Mouse (Mus musculus): ENCODE measurements at regions not wholly inside any gene's neighbourhood (a gene's known extent, or its start where the extent isn't known, plus 50 kb on each side); places are given as distances from the start of the nearest gene placed in this dataset.

DNA sequence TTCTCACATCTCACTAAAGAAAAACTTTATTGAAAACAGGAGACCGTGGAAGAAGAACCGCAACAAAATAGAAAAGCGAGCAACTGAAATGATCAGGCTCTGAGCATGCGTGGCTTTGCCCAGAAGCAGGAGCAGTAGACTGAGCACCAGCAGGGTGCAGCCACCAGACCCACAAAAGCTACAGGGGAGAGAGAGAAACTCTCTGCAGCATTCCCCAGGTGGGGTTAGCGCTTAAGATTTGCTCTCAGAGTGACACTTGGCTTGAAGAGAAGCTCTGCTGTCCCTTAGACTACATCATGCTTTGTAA is 218.9 kb downstream of the Lmo4 start:
- DNase-seq (ENCODE audit: low spot score) (no peak), ATAC-seq (ENCODE audit: low FRiP score, low TSS enrichment) (no peak)
- Histone ChIP-seq H3K9ac (ENCODE audit: low read length) (no peak overlapping the region), H3K4me2 (replicated peaks; ENCODE audit: low read depth) (no peak overlapping the region), H3K27ac (replicated peaks) (no peak overlapping the region), H3K9me3 (ENCODE audit: control insufficient read depth, low read length) (no peaks in the 10 kb centered on the region), H3K4me3 (ENCODE audit: low read depth, low read length) (no peak overlapping the region), H3K27me3 (ENCODE audit: control insufficient read depth, insufficient read depth, low read length) (no peaks in the 10 kb centered on the region), H3K4me1 (replicated peaks; ENCODE audit: control insufficient read depth, insufficient read depth) (no peaks in the 10 kb centered on the region), H3K36me3 (ENCODE audit: control insufficient read depth, insufficient read depth, low read length) (no peaks in the 10 kb centered on the region)
- WGBS, result 83% methylated on average over 5 of the region's 5 CpGs
- no peak for TF ChIP-seq CTCF (IDR thresholded peaks at IDR 0.05; ENCODE audit: low read depth)

DNA sequence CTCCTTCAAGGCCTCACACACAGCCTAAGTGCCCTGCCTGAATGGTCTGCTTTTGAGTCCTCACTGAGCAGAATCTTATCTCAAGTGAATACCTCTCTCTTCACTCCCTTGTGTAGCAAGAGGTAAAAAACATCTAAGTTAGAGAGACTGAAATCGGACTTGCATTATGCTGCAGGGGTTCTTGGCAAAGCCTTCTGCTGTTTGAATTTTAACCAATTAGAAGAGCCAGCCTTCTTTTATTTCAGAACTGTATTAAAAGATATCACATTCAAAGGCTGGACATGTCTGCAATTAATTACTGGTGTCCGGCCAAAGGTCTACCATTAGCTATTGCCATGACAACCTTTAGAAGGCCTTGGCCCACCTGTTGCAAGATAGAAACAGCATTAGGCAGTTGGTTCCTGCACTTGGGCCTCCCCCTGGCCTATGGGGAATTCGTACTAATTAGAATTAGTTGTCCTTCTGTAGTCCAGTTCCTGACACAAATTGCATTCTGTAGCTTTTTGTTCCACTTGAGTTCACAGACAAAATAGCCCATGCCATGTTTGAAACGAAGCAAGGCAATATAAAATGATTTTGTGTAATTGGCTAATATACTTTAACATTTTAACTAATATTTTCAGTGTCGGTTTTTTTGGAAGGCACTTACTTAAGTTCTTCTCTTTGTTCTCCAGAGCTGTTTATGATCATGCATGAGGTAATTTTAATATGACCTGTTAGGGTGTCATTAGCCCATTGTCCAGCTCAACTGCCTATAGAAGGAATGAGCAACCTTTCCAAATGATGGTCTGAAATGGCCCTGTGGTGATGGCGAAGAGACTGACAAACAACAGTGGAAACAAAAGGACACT is 219.4 kb downstream of the Lmo4 start:
- Histone ChIP-seq H3K27ac (replicated peaks) (no peak overlapping the region), H3K4me1 (replicated peaks; ENCODE audit: control insufficient read depth, insufficient read depth) (no peaks in the 10 kb centered on the region), H3K9me3 (ENCODE audit: control insufficient read depth, low read length) (no peaks in the 10 kb centered on the region), H3K4me3 (ENCODE audit: low read depth, low read length) (no peak overlapping the region), H3K27me3 (ENCODE audit: control insufficient read depth, insufficient read depth, low read length) (no peaks in the 10 kb centered on the region), H3K36me3 (ENCODE audit: control insufficient read depth, insufficient read depth, low read length) (no peaks in the 10 kb centered on the region), H3K4me2 (replicated peaks; ENCODE audit: low read depth) (no peak overlapping the region), H3K9ac (ENCODE audit: low read length) (no peak overlapping the region)
- 81% methylated on average over 6 of the region's 6 CpGs for WGBS
- TF ChIP-seq CTCF (IDR thresholded peaks at IDR 0.05; ENCODE audit: low read depth), result no peak
- TF ChIP-seq EP300 (optimal IDR thresholded peaks at IDR 0.05), result no peak
- ATAC-seq (ENCODE audit: low FRiP score, low TSS enrichment) (no peak), DNase-seq (ENCODE audit: low spot score) (no peak)

DNA sequence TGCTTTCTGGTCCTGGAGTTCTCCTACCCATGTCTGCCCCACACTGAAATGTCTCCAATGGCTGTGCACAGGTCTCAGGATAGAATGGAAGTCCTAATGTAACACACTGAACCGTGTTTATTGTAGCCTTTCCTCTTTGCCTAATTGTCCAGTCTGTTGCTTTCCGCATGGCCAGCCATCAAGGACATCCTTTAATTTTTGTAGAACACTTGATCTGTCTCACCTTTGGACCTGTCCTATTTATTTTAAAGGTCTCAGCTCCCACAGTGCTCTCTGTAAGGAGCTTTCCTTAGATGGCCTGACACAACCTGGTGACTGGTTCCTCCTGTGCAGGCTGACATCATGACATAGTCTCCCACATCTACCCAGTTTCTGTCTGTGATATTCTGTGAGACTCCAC is 226.3 kb downstream of the Lmo4 start:
- H3K36me3 ChIP-seq (ENCODE audit: control insufficient read depth, insufficient read depth, low read length), result no peaks in the 10 kb centered on the region
- TF ChIP-seq CTCF (IDR thresholded peaks at IDR 0.05; ENCODE audit: low read depth) (no peak), EP300 (optimal IDR thresholded peaks at IDR 0.05) (no peak)
- H3K4me3 ChIP-seq (ENCODE audit: low read depth, low read length), result no peak overlapping the region
- H3K9me3 ChIP-seq (ENCODE audit: control insufficient read depth, low read length), result no peaks in the 10 kb centered on the region
- no peak overlapping the region for H3K9ac ChIP-seq (ENCODE audit: low read length)
- no peak overlapping the region for H3K4me2 ChIP-seq (replicated peaks; ENCODE audit: low read depth)
- DNase-seq (ENCODE audit: low spot score) (no peak), ATAC-seq (ENCODE audit: low FRiP score, low TSS enrichment) (no peak)
- H3K27me3 ChIP-seq (ENCODE audit: control insufficient read depth, insufficient read depth, low read length), result no peaks in the 10 kb centered on the region
- no peaks in the 10 kb centered on the region for H3K4me1 ChIP-seq (replicated peaks; ENCODE audit: control insufficient read depth, insufficient read depth)
- H3K27ac ChIP-seq (replicated peaks), result no peak overlapping the region
- WGBS, result 75% methylated on average over 2 of the region's 2 CpGs

DNA sequence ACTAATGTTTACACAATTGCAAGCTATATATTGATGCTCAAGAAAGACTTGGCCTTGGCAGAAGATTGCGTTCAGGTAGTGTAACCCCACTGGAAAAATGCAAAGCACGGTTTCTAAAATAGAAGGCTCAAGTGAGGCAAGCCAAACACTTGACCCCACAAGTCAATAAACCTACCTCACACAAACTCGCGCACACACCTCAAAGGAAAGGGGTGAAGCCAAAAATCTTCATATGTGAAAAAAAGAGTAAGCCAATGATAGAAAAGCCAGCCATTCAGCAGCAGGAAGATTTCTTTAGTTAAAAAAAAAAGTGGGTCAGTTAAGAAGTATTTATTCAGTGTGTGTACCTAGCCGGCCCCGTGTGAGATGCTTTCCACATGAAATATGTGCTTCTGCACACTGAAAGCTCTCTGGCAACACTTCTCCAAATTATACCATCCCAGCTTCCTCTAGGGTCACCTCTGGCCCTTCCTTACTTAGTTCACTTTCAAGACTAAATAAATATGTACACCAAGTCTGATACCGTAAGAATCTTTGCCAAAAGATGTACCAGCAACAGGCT is 227.1 kb downstream of the Lmo4 start:
- no peak for ATAC-seq (ENCODE audit: low FRiP score, low TSS enrichment)
- Histone ChIP-seq H3K27me3 (ENCODE audit: control insufficient read depth, insufficient read depth, low read length) (no peaks in the 10 kb centered on the region), H3K4me1 (replicated peaks; ENCODE audit: control insufficient read depth, insufficient read depth) (no peaks in the 10 kb centered on the region), H3K27ac (replicated peaks) (no peak overlapping the region), H3K4me2 (replicated peaks; ENCODE audit: low read depth) (no peak overlapping the region), H3K36me3 (ENCODE audit: control insufficient read depth, insufficient read depth, low read length) (no peaks in the 10 kb centered on the region), H3K4me3 (ENCODE audit: low read depth, low read length) (no peak overlapping the region), H3K9me3 (ENCODE audit: control insufficient read depth, low read length) (no peaks in the 10 kb centered on the region), H3K9ac (ENCODE audit: low read length) (no peak overlapping the region)
- WGBS, result 47% methylated on average over 7 of the region's 7 CpGs
- no peak for DNase-seq (ENCODE audit: low spot score)
- TF ChIP-seq CTCF (IDR thresholded peaks at IDR 0.05; ENCODE audit: low read depth), result no peak
- no peak for TF ChIP-seq EP300 (optimal IDR thresholded peaks at IDR 0.05)

DNA sequence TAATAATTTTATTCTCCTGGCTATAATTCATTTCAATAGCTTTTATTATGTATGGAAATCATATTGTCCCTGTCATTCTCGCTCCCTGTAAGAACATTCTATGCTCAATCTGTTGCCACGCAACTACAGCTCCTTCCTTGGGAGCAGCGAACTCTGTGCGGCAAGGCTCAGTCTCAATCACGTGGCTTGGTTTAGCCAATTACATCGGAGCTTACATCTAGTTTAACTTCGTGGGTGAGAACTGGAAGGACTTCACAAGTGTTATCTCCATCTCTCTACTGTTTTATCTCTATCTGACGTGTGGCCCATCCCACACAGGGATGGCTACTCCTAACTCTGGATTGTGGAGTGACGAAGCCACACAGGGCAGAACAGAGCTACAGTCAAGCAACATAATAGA is 231.4 kb downstream of the Lmo4 start:
- no peak for DNase-seq (ENCODE audit: low spot score)
- TF ChIP-seq CTCF (IDR thresholded peaks at IDR 0.05; ENCODE audit: low read depth) (no peak), EP300 (optimal IDR thresholded peaks at IDR 0.05) (no peak)
- no peaks in the 10 kb centered on the region for H3K36me3 ChIP-seq (ENCODE audit: control insufficient read depth, insufficient read depth, low read length)
- no peak overlapping the region for H3K9ac ChIP-seq (ENCODE audit: low read length)
- H3K4me3 ChIP-seq (ENCODE audit: low read depth, low read length), result no peak overlapping the region
- no peaks in the 10 kb centered on the region for H3K9me3 ChIP-seq (ENCODE audit: control insufficient read depth, low read length)
- H3K4me2 ChIP-seq (replicated peaks; ENCODE audit: low read depth), result no peak overlapping the region
- H3K27me3 ChIP-seq (ENCODE audit: control insufficient read depth, insufficient read depth, low read length), result no peaks in the 10 kb centered on the region
- H3K27ac ChIP-seq (replicated peaks), result no peak overlapping the region
- no peak for ATAC-seq (ENCODE audit: low FRiP score, low TSS enrichment)
- 81% methylated on average over 9 of the region's 9 CpGs for WGBS
- H3K4me1 ChIP-seq (replicated peaks; ENCODE audit: control insufficient read depth, insufficient read depth), result no peaks in the 10 kb centered on the region

DNA sequence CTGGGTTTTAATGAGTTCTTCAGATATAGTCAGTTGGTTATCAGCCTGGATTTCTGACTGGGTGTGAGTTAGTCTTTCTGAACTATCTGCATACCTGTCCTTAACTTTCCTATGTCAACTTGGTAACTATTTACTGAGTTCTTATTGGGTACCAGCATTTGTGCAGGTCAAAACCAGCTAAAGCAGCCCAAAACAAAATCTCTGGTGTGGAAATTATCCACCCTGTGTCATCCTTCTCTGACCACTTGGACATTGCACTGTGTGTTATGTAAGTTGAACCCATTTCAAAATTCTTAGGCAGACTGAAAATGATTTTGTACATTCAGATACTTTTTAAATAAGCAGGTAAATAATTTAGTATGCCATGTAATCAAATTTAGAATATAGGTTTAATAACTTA is 232.7 kb downstream of the Lmo4 start:
- H3K9ac ChIP-seq (ENCODE audit: low read length), result no peak overlapping the region
- no peak overlapping the region for H3K4me2 ChIP-seq (replicated peaks; ENCODE audit: low read depth)
- H3K36me3 ChIP-seq (ENCODE audit: control insufficient read depth, insufficient read depth, low read length), result no peaks in the 10 kb centered on the region
- ATAC-seq (ENCODE audit: low FRiP score, low TSS enrichment) (no peak), DNase-seq (ENCODE audit: low spot score) (no peak)
- no peak overlapping the region for H3K4me3 ChIP-seq (ENCODE audit: low read depth, low read length)
- no peaks in the 10 kb centered on the region for H3K4me1 ChIP-seq (replicated peaks; ENCODE audit: control insufficient read depth, insufficient read depth)
- H3K9me3 ChIP-seq (ENCODE audit: control insufficient read depth, low read length), result no peaks in the 10 kb centered on the region
- TF ChIP-seq EP300 (optimal IDR thresholded peaks at IDR 0.05) (no peak), CTCF (IDR thresholded peaks at IDR 0.05; ENCODE audit: low read depth) (no peak)
- H3K27ac ChIP-seq (replicated peaks), result no peak overlapping the region
- H3K27me3 ChIP-seq (ENCODE audit: control insufficient read depth, insufficient read depth, low read length), result no peaks in the 10 kb centered on the region
